Mouse (Mus musculus) liver, embryonic 13.5 days (tissue): ENCODE data around the gene Zfp37. TPM values are rescaled to one million over a fixed set of nuclear protein-coding genes. Genes with fewer than 3 reads are reported as not detected.

Experiments
- ATAC-seq: fragments of 200-750 bp; cut with Nextera tagmentation; 2 replicates; pipeline ENCODE4 v1.8.0; 2017; ENCODE audit warnings: low read depth, mild to moderate bottlenecking, moderate number of reproducible peaks, moderate library complexity
- DNase-seq: peaks from one replicate; pipeline ENCODE4 v3.0.0; 2022
- H3K27ac ChIP-seq: fragments of 300-500 bp; sonication (generic); 2 replicates; pipeline ENCODE4 v1.5.1; 2015; ENCODE audit warnings: moderate library complexity, mild to moderate bottlenecking, inconsistent platforms
- H3K27me3 ChIP-seq: fragments of 300-500 bp; sonication (generic); 2 replicates; pipeline ENCODE4 v1.6.1; 2015; ENCODE audit warnings: mild to moderate bottlenecking, inconsistent platforms
- H3K36me3 ChIP-seq: fragments of 300-500 bp; sonication (generic); 2 replicates; pipeline ENCODE4 v1.6.1; 2015; ENCODE audit warnings: mild to moderate bottlenecking, inconsistent platforms
- H3K4me1 ChIP-seq: fragments of 300-500 bp; sonication (generic); replicated peaks from 2 replicates; pipeline ENCODE4 v1.6.1; 2015; ENCODE audit warnings: inconsistent platforms
- H3K4me2 ChIP-seq: fragments of 300-500 bp; sonication (generic); 2 replicates; pipeline ENCODE4 v1.6.1; 2015; ENCODE audit warnings: inconsistent platforms, mild to moderate bottlenecking, moderate library complexity
- H3K4me3 ChIP-seq: fragments of 300-500 bp; sonication (generic); replicated peaks from 2 replicates; pipeline ENCODE4 v1.5.1; 2015; ENCODE audit warnings: mild to moderate bottlenecking, inconsistent platforms
- H3K9ac ChIP-seq: fragments of 300-500 bp; sonication (generic); 2 replicates; pipeline ENCODE4 v1.6.1; 2015; ENCODE audit warnings: mild to moderate bottlenecking, inconsistent platforms
- H3K9me3 ChIP-seq: fragments of 300-500 bp; sonication (generic); replicated peaks from 2 replicates; pipeline ENCODE4 v1.6.1; 2016; ENCODE audit warnings: inconsistent platforms
- WGBS: fragments of 180-500 bp; shearing (Covaris S2); methylation state at CpG from one replicate; pipeline ENCODE4 v1.1.7; 2015; ENCODE audit not compliant: insufficient replicate concordance; 5-methylcytosine and 5-hydroxymethylcytosine counted together
- polyA plus RNA-seq: library from polyadenylated mRNA; unstranded; fragments of >200 nt; fragmentation: Nextera tagmentation; extraction: Ambion mirVana; gene quantifications from 2 replicates; pipeline ENCODE4 v1.2.1, GENCODE M21; 2015

Zfp37 gene
- polyA plus RNA-seq, 1 experiment from 2014 or later = 0.47 TPM

- ATAC-seq (no peak), DNase-seq (no peak)
- H3K4me1 ChIP-seq = no peaks in the 10 kb centered on the region
- H3K9me3 ChIP-seq = no peaks in the 10 kb centered on the region
- H3K4me2 ChIP-seq = no peak within 1 kb of the TSS
- H3K9ac ChIP-seq = no peak within 1 kb of the TSS
- no peaks in the 10 kb centered on the region for H3K36me3 ChIP-seq
- 32% methylated on average over 2 of the region's 2 CpGs for WGBS
- H3K27ac ChIP-seq = no peak within 1 kb of the TSS
- no peak within 1 kb of the TSS for H3K4me3 ChIP-seq
- H3K27me3 ChIP-seq = no peaks in the 10 kb centered on the region
Observed at GRCm38 (mm10) chr4:62262276-62262675, 31.4 kb upstream of the Zfp37 start, which contains the start of gene Slc31a2. Gene Slc31a2 (plus strand): TSS chr4:62262562.

- H3K4me1 ChIP-seq = no peaks in the 10 kb centered on the region
- no peak overlapping the region for H3K27ac ChIP-seq
- H3K9me3 ChIP-seq = no peaks in the 10 kb centered on the region
- WGBS = 21% methylated on average over 8 of the region's 8 CpGs
- no peaks in the 10 kb centered on the region for H3K27me3 ChIP-seq
- H3K4me2 ChIP-seq = no peak overlapping the region
- H3K9ac ChIP-seq = no peak overlapping the region
- ATAC-seq (no peak), DNase-seq (no peak)
- H3K36me3 ChIP-seq = no peaks in the 10 kb centered on the region
- no peak overlapping the region for H3K4me3 ChIP-seq
Observed at GRCm38 (mm10) chr4:62256931-62257330, 26.1 kb upstream of the Zfp37 start.

- Histone ChIP-seq H3K4me1 (no peaks in the 10 kb centered on the region), H3K27me3 (no peaks in the 10 kb centered on the region), H3K27ac (no peak overlapping the region), H3K36me3 (no peaks in the 10 kb centered on the region), H3K9me3 (no peaks in the 10 kb centered on the region), H3K9ac (no peak overlapping the region), H3K4me3 (no peak overlapping the region), H3K4me2 (no peak overlapping the region)
- 53% methylated on average over 8 of the region's 8 CpGs for WGBS
- ATAC-seq (no peak), DNase-seq (no peak)
Observed at GRCm38 (mm10) chr4:62254551-62254950, 23.7 kb upstream of the Zfp37 start.

GRCm38 (mm10) chr4:62251776-62252175 lies 20.9 kb upstream of the Zfp37 start:
- WGBS = 75% methylated on average over 4 of the region's 4 CpGs
- Histone ChIP-seq H3K4me1 (no peaks in the 10 kb centered on the region), H3K9me3 (no peaks in the 10 kb centered on the region), H3K4me3 (no peak overlapping the region), H3K4me2 (no peak overlapping the region), H3K9ac (no peak overlapping the region), H3K36me3 (no peaks in the 10 kb centered on the region), H3K27me3 (no peaks in the 10 kb centered on the region), H3K27ac (no peak overlapping the region)
- ATAC-seq (no peak), DNase-seq (no peak)

GRCm38 (mm10) chr4:62250896-62251544 lies 20.2 kb upstream of the Zfp37 start:
- 48% methylated on average over 3 of the region's 3 CpGs for WGBS
- no peak overlapping the region for H3K27ac ChIP-seq
- no peaks in the 10 kb centered on the region for H3K4me1 ChIP-seq
- no peaks in the 10 kb centered on the region for H3K27me3 ChIP-seq
- H3K4me2 ChIP-seq = no peak overlapping the region
- H3K4me3 ChIP-seq = no peak overlapping the region
- no peaks in the 10 kb centered on the region for H3K9me3 ChIP-seq
- ATAC-seq (no peak), DNase-seq (no peak)
- no peak overlapping the region for H3K9ac ChIP-seq
- no peaks in the 10 kb centered on the region for H3K36me3 ChIP-seq

- no peak overlapping the region for H3K4me2 ChIP-seq
- H3K9me3 ChIP-seq = no peaks in the 10 kb centered on the region
- H3K4me1 ChIP-seq = no peaks in the 10 kb centered on the region
- H3K4me3 ChIP-seq = no peak overlapping the region
- 14% methylated on average over 4 of the region's 4 CpGs for WGBS
- H3K27ac ChIP-seq = no peak overlapping the region
- H3K36me3 ChIP-seq = no peaks in the 10 kb centered on the region
- H3K27me3 ChIP-seq = no peaks in the 10 kb centered on the region
- ATAC-seq (no peak), DNase-seq (no peak)
- no peak overlapping the region for H3K9ac ChIP-seq
Observed at GRCm38 (mm10) chr4:62248328-62248727, 17.5 kb upstream of the Zfp37 start.

GRCm38 (mm10) chr4:62240586-62240985 lies 9.7 kb upstream of the Zfp37 start:
- Histone ChIP-seq H3K4me1 (no peaks in the 10 kb centered on the region), H3K4me2 (no peak overlapping the region), H3K9ac (no peak overlapping the region), H3K36me3 (no peaks in the 10 kb centered on the region), H3K4me3 (no peak overlapping the region), H3K9me3 (no peaks in the 10 kb centered on the region), H3K27ac (no peak overlapping the region), H3K27me3 (no peaks in the 10 kb centered on the region)
- ATAC-seq (no peak), DNase-seq (no peak)
- WGBS = 50% methylated on average over 6 of the region's 6 CpGs

GRCm38 (mm10) chr4:62230153-62230552 lies 694 bp downstream of the Zfp37 start:
- H3K4me1 ChIP-seq = no peaks in the 10 kb centered on the region
- H3K27ac ChIP-seq = no peak overlapping the region
- no peaks in the 10 kb centered on the region for H3K36me3 ChIP-seq
- H3K4me2 ChIP-seq = no peak overlapping the region
- ATAC-seq = no peak
- no peak overlapping the region for H3K9ac ChIP-seq
- 42% methylated on average over 1 of the region's 1 CpGs for WGBS
- no peaks in the 10 kb centered on the region for H3K9me3 ChIP-seq
- no peaks in the 10 kb centered on the region for H3K27me3 ChIP-seq
- H3K4me3 ChIP-seq = no peak overlapping the region
- DNase-seq = no peak

GRCm38 (mm10) chr4:62229448-62229847 lies 1.4 kb downstream of the Zfp37 start:
- no peaks in the 10 kb centered on the region for H3K27me3 ChIP-seq
- H3K4me1 ChIP-seq = no peaks in the 10 kb centered on the region
- no peaks in the 10 kb centered on the region for H3K36me3 ChIP-seq
- no peak overlapping the region for H3K4me2 ChIP-seq
- DNase-seq (no peak), ATAC-seq (no peak)
- WGBS = 70% methylated on average over 7 of the region's 7 CpGs
- no peaks in the 10 kb centered on the region for H3K9me3 ChIP-seq
- H3K4me3 ChIP-seq = no peak overlapping the region
- H3K9ac ChIP-seq = no peak overlapping the region
- H3K27ac ChIP-seq = no peak overlapping the region

- Histone ChIP-seq H3K4me3 (no peak overlapping the region), H3K27ac (no peak overlapping the region), H3K9me3 (no peaks in the 10 kb centered on the region), H3K27me3 (no peaks in the 10 kb centered on the region), H3K4me1 (no peaks in the 10 kb centered on the region), H3K4me2 (no peak overlapping the region), H3K9ac (no peak overlapping the region), H3K36me3 (no peaks in the 10 kb centered on the region)
- DNase-seq = no peak
- no peak for ATAC-seq
- WGBS = 26% methylated on average over 10 of the region's 10 CpGs
Observed at GRCm38 (mm10) chr4:62228391-62228790, 2.5 kb downstream of the Zfp37 start.

- no peak for ATAC-seq
- WGBS = 42% methylated on average over 2 of the region's 2 CpGs
Observed at GRCm38 (mm10) chr4:62213490-62213889, 17.4 kb downstream of the Zfp37 start.

GRCm38 (mm10) chr4:62210035-62210434 lies 20.8 kb downstream of the Zfp37 start:
- ATAC-seq (no peak), DNase-seq (no peak)
- H3K4me2 ChIP-seq = no peak overlapping the region
- 31% methylated on average over 4 of the region's 4 CpGs for WGBS
- no peaks in the 10 kb centered on the region for H3K9me3 ChIP-seq
- H3K36me3 ChIP-seq = no peaks in the 10 kb centered on the region
- H3K27ac ChIP-seq = no peak overlapping the region
- no peaks in the 10 kb centered on the region for H3K4me1 ChIP-seq
- H3K9ac ChIP-seq = no peak overlapping the region
- H3K27me3 ChIP-seq = peaks cover 30% of the 10 kb centered on the region
- no peak overlapping the region for H3K4me3 ChIP-seq

More at GRCm38 (mm10) chr4:62213490-62213889, 17.4 kb downstream of the Zfp37 start:
- Histone ChIP-seq H3K27me3 (peaks cover 17% of the 10 kb centered on the region), H3K4me3 (no peak overlapping the region), H3K4me1 (no peaks in the 10 kb centered on the region), H3K27ac (no peak overlapping the region), H3K36me3 (no peaks in the 10 kb centered on the region), H3K9ac (no peak overlapping the region), H3K4me2 (no peak overlapping the region), H3K9me3 (no peaks in the 10 kb centered on the region)
- DNase-seq = no peak
